Mouse (Mus musculus) spleen, adult 2 months (tissue): ENCODE data around the gene Acd. TPM values are rescaled to one million over a fixed set of nuclear protein-coding genes. Genes with fewer than 3 reads are reported as not detected.

Experiments
- DNase-seq, 2 experiments: peaks; one replicate each; pipeline versions ENCODE4 v3.0.0 to v3.0.0-alpha.2; 2012 to 2021; ENCODE audit warnings: low spot score in 2 of 2, low read depth in 1 of 2
- H3K27ac ChIP-seq: fragments of 200-500 bp; 2 replicates; pipeline ENCODE4 v1.5.1; 2012; ENCODE audit warnings: low read length, inconsistent platforms; ENCODE audit not compliant: insufficient read depth
- H3K27me3 ChIP-seq: fragments of 200-500 bp; 2 replicates; pipeline ENCODE4 v1.6.1; 2012; ENCODE audit warnings: mild to moderate bottlenecking, moderate library complexity, low read length, inconsistent platforms; ENCODE audit not compliant: control insufficient read depth, insufficient read depth
- H3K36me3 ChIP-seq: fragments of 200-500 bp; 2 replicates; pipeline ENCODE4 v1.6.1; 2012; ENCODE audit warnings: mild to moderate bottlenecking, low read length, inconsistent platforms; ENCODE audit not compliant: control insufficient read depth, insufficient read depth
- H3K4me1 ChIP-seq: fragments of 200-500 bp; 2 replicates; pipeline ENCODE4 v1.6.1; 2011; ENCODE audit warnings: inconsistent platforms; ENCODE audit not compliant: control insufficient read depth, insufficient read depth, insufficient read length
- H3K4me3 ChIP-seq: fragments of 200-500 bp; 2 replicates; pipeline ENCODE4 v1.5.1; 2011; ENCODE audit warnings: mild to moderate bottlenecking, inconsistent platforms; ENCODE audit not compliant: insufficient read depth, insufficient read length; ENCODE audit errors: extremely low read depth
- CTCF ChIP-seq: fragments of 200-500 bp; IDR thresholded peaks from 2 replicates; pipeline ENCODE4 v1.5.1; 2011; ENCODE audit warnings: mild to moderate bottlenecking, inconsistent platforms; ENCODE audit not compliant: insufficient read depth, insufficient read length, insufficient replicate concordance; ENCODE audit errors: extremely low read depth
- POLR2A ChIP-seq: fragments of 200-500 bp; IDR thresholded peaks from 2 replicates; pipeline ENCODE4 v1.6.1; 2011; ENCODE audit warnings: low read depth, low read length, inconsistent platforms
- WGBS: fragments of 180-500 bp; shearing (Covaris S2); methylation state at CpG from one replicate; pipeline ENCODE4 v1.1.7; 2018; 5-methylcytosine and 5-hydroxymethylcytosine counted together
- polyA plus RNA-seq: library from polyadenylated mRNA; depleted of rRNA; stranded (reverse); fragments of >200 nt; gene quantifications from 2 replicates; pipeline ENCODE4 v1.2.3, GENCODE M21; 2012

The Acd gene
- polyA plus RNA-seq, 1 experiment, result 47.3 TPM

DNA sequence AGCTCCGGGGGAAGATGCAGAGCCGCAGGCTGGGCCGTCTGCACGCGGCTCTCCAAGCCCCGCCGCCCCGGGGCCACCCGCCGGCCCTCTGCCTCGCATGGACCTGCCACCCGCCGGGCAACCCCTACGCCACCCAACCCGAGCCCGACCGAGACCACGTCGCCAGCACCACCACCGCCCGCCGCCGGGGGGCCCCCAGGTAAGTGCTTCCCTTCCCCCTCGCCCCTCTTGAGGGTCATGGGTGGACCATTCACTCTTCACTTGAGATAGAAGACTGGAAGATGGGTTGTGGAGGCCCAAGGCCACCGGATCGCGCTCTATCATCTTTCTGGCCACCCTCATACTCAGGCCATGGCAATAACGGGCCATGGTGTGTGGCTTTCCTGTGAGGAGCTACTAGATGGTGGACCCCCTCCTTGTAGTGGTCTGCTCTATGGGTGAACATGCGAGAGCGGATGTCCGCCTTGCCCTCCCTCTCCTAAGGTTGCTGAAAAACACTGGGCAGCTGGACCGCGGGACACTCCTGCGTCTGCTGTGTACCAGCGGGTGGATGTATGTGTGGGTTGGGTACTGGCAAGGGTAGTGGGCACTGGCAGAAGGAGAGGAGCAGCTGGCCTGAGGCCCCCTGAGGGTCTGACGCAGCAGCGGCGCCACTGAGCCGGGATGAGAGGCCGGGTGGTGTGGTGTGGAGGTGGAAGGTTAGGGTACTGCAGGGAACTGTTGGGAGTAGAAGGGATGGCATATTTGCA is 6.7 kb downstream of the Acd start:
- WGBS, result 85% methylated on average over 40 of the region's 40 CpGs
- Histone ChIP-seq H3K4me1 (no peaks in the 10 kb centered on the region), H3K36me3 (peaks cover 64% of the 10 kb centered on the region), H3K27me3 (no peaks in the 10 kb centered on the region), H3K27ac (no peak overlapping the region), H3K4me3 (no peak overlapping the region)
- no peak for DNase-seq
- TF ChIP-seq CTCF (no peak), POLR2A (no peak)

DNA sequence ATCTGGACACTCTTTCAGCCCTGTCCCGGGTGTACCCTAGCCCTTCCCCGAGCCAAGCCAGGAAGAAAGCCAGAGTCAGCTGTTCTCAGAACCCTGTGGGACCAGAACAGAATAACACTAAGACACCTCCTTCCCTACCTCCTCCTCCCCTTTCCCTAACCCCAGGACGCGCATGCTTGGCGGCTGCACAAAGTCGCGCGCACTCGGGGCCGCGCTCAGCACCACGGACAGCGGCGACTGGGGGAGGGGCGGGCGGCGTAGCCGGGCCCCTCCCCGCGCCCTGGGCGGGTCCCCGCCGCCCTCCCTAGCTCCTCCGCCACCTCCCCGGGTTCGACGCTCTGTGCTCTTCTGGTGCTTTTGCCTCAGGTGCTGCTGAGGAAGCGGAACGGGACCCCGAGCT is 7.3 kb downstream of the Acd start:
- Histone ChIP-seq H3K4me3 (no peak overlapping the region), H3K27ac (no peak overlapping the region), H3K4me1 (no peaks in the 10 kb centered on the region), H3K36me3 (peaks cover 61% of the 10 kb centered on the region), H3K27me3 (no peaks in the 10 kb centered on the region)
- no peak for TF ChIP-seq POLR2A
- TF ChIP-seq CTCF, result no peak
- 80% methylated on average over 28 of the region's 30 CpGs for WGBS
- DNase-seq, result no peak

DNA sequence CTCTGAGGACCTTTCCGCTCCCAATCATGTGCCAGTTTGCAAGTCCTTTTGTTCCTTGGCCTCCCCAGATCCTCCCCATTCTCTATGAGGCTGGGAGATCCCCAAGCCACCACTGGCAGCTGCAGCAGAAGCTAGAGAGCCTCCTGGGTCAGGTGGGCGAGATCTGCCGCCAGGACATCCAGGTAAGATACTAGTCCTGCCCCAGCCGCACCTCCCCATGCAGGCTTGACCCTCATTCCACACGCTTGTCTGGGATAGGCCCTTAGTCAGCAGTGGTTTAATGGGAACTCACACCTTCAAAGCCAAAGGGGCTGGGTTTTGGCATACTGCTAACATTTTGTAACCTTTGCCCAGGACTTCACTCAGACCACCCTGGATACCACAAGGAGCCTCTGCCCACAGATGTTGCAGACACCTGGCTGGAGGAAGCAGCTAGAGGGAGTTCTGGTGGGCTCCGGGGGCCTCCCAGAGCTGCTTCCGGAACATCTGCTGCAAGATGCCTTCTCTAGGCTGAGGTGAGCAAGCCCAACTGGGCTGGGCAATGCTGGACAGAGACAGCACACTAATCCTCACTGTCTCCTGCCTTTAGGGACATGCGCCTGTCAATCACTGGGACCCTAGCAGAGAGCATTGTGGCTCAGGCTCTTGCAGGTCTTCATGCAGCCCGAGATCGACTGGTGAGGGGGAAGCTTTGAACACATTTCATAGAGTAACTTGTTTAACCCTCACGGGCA is 8.3 kb downstream of the Acd start:
- Histone ChIP-seq H3K27ac (no peak overlapping the region), H3K4me3 (no peak overlapping the region), H3K36me3 (peaks cover 52% of the 10 kb centered on the region), H3K27me3 (no peaks in the 10 kb centered on the region), H3K4me1 (no peaks in the 10 kb centered on the region)
- no peak for DNase-seq
- TF ChIP-seq CTCF (no peak), POLR2A (no peak)
- 93% methylated on average over 11 of the region's 11 CpGs for WGBS

DNA sequence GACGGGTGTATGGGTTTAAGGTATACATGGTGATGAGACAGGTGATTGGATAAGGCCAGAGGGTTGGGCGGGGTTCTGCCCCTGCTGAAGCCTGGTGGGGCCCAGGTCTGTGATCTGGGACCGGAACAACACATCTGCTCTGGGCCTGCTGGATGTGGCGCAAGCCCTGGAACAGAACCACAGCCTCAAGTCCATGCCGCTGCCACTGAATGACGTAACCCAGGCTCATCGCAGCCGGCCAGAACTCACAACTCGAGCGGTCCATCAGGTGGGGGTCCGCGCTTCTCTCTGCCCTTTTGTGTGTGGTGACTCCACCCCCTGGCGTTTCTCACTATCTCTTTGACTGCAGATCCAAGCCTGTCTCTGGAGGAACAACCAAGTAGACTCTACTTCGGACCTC is 9.9 kb downstream of the Acd start:
- WGBS, result 89% methylated on average over 14 of the region's 14 CpGs
- H3K36me3 ChIP-seq, result peaks cover 38% of the 10 kb centered on the region

DNA sequence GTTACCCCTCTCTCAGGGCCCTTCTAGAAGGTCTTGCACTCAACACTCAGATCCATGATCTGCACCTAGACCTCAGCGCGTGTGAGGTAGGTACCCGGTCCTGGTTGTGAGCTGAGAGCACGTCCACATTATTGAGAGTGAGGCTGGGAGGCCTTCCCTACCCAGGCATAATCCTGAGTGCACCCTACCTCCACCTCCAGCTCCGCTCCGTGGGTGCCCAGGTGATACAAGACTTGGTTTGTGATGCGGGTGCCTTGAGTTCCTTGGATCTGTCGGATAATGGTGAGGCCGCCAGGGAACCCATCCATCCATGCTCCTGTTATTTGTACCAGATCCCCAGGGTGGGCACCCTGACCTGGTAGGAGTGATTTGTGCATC is 10.9 kb downstream of the Acd start:
- Histone ChIP-seq H3K27me3 (no peaks in the 10 kb centered on the region), H3K36me3 (peaks cover 33% of the 10 kb centered on the region), H3K27ac (no peak overlapping the region), H3K4me3 (no peak overlapping the region), H3K4me1 (no peaks in the 10 kb centered on the region; the same call in 1 of the 2 replicates)
- TF ChIP-seq POLR2A (no peak), CTCF (no peak)
- 94% methylated on average over 9 of the region's 9 CpGs for WGBS
- DNase-seq, result no peak

More for the DNA sequence above, 9.9 kb downstream of the Acd start:
- H3K4me3 ChIP-seq, result no peak overlapping the region
- no peaks in the 10 kb centered on the region; the same call in 1 of the 2 replicates for H3K4me1 ChIP-seq
- no peak for DNase-seq
- no peak for TF ChIP-seq POLR2A
- TF ChIP-seq CTCF, result no peak
- no peak overlapping the region for H3K27ac ChIP-seq
- no peaks in the 10 kb centered on the region for H3K27me3 ChIP-seq

DNA sequence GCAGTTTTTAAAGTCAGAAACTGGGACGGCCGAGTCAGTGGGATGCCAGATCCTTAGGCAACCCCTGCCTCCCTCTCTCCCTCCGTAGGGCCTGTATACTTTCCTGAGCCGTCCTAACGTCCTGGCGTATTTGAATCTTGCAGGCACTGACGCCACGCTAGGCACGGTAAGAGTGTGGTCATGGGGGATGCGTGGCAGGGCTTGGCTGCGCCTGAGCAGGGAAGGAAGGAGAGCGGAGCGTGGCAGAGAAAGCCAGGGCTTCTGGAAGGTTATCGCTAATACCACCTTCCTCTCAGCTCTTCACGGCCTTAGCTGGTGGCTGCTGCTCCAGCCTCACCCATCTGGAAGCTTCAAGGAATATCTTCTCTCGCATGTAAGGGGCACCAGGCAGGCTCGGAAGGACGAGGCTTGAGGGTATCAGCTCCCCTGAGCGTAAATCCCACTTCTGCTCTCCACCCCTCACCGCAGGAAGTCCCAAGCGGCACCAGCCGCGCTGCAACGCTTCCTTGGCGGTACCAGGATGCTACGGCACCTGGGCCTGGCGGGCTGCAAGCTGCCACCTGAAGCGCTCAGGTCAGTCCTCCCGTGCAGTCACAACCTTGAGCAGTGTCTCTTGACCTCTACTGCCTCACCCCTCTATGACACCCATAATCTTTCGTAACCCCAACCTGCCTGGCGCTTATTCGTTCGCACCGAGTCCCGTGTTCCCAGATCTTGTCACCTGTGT is 11.5 kb downstream of the Acd start:
- H3K4me1 ChIP-seq, result no peaks in the 10 kb centered on the region; the same call in 1 of the 2 replicates
- no peaks in the 10 kb centered on the region for H3K27me3 ChIP-seq
- H3K4me3 ChIP-seq, result no peak overlapping the region
- H3K27ac ChIP-seq, result no peak overlapping the region
- 95% methylated on average over 35 of the region's 35 CpGs for WGBS
- TF ChIP-seq POLR2A, result no peak
- no peak for TF ChIP-seq CTCF
- H3K36me3 ChIP-seq, result peaks cover 32% of the 10 kb centered on the region
- no peak for DNase-seq
